Mouse (Mus musculus): ENCODE measurements around the gene Ank3. TPM values are rescaled to one million over a fixed set of nuclear protein-coding genes. Genes with fewer than 3 reads are reported as not detected.

Gene Ank3
- total and polyA plus RNA-seq, 2 experiments: 2.9 to 31.0 TPM

DNA sequence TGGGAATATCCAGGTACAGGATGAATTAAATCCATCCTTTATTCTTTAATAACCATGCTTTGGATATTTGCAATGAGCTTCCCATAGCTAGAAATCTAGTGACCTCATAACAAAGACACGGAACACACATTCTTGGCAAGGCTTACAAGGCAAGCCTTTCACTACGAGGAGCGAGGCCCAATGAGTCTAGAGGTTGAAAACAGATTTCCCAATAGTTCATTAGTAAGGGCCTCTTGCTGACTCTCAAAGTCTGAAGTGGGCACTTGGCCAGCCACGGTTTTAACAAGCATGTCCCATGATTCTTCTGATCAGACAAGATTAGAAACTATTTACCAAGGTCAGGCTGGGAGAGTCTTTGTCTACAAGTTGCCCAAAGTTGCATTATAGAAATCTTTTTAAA is 436.1 kb downstream of the Ank3 start:
- 26% methylated on average over 4 of the region's 4 CpGs for WGBS
- peak; percentile 44 for DNase-seq (ENCODE audit: extremely low read depth, low read depth, low spot score)

DNA sequence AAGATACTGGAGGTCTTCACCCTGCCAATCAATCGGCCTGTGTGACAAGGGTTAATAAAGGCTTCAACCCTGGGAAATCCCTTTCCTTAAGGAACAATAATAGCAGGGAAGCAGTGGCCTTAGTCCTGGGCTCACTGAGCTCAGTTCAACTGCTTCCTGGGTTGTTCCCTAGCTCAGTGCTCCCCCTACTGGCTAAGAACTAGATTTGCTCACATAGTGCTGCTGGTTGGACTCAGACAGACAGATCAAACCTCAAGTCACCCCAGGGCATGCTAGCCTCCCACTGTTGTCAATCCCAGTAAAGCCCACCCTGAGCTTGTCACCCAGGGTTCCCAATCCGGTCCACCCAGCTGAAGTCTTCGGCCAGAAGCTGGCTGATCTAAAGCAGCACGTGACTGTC is 447.2 kb downstream of the Ank3 start:
- 46% methylated on average over 4 of the region's 4 CpGs for WGBS
- H3K4me3 ChIP-seq (ENCODE audit: insufficient read depth, low read depth, low read length): no peak overlapping the region
- H3K27ac ChIP-seq (replicated peaks; ENCODE audit: insufficient read depth, low read depth, low read length): no peak overlapping the region
- no peaks in the 10 kb centered on the region for H3K36me3 ChIP-seq (ENCODE audit: control insufficient read depth, insufficient read depth, low read length)
- no peaks in the 10 kb centered on the region for H3K4me1 ChIP-seq (ENCODE audit: control insufficient read depth, insufficient read depth, low read length)
- H3K27me3 ChIP-seq (ENCODE audit: control insufficient read depth, insufficient read depth, low read length): no peaks in the 10 kb centered on the region
- no peak for TF ChIP-seq POLR2A (IDR thresholded peaks at IDR 0.05; ENCODE audit: extremely low read depth, insufficient read depth, low read length)
- TF ChIP-seq CTCF (IDR thresholded peaks at IDR 0.05; ENCODE audit: low read depth, low read length): peak; percentile 70
- peak; percentile 58 for DNase-seq (ENCODE audit: extremely low read depth, low read depth, low spot score)
- H3K9ac ChIP-seq (ENCODE audit: low read depth, low read length): no peak overlapping the region
- no peaks in the 10 kb centered on the region for H3K79me2 ChIP-seq (ENCODE audit: control insufficient read depth, insufficient read depth, low read length)

More for the DNA sequence above, 436.1 kb downstream of the Ank3 start:
- TF ChIP-seq POLR2A (IDR thresholded peaks at IDR 0.05; ENCODE audit: extremely low read depth, insufficient read depth, low read length) (no peak), CTCF (IDR thresholded peaks at IDR 0.05; ENCODE audit: low read depth, low read length) (no peak)
- no peaks in the 10 kb centered on the region for H3K36me3 ChIP-seq (ENCODE audit: control insufficient read depth, insufficient read depth, low read length)
- H3K27ac ChIP-seq (replicated peaks; ENCODE audit: insufficient read depth, low read depth, low read length): no peak overlapping the region
- no peaks in the 10 kb centered on the region for H3K79me2 ChIP-seq (ENCODE audit: control insufficient read depth, insufficient read depth, low read length)
- no peak overlapping the region for H3K4me3 ChIP-seq (ENCODE audit: insufficient read depth, low read depth, low read length)
- no peaks in the 10 kb centered on the region for H3K4me1 ChIP-seq (ENCODE audit: control insufficient read depth, insufficient read depth, low read length)
- no peaks in the 10 kb centered on the region for H3K27me3 ChIP-seq (ENCODE audit: control insufficient read depth, insufficient read depth, low read length)
- H3K9ac ChIP-seq (ENCODE audit: low read depth, low read length): no peak overlapping the region

DNA sequence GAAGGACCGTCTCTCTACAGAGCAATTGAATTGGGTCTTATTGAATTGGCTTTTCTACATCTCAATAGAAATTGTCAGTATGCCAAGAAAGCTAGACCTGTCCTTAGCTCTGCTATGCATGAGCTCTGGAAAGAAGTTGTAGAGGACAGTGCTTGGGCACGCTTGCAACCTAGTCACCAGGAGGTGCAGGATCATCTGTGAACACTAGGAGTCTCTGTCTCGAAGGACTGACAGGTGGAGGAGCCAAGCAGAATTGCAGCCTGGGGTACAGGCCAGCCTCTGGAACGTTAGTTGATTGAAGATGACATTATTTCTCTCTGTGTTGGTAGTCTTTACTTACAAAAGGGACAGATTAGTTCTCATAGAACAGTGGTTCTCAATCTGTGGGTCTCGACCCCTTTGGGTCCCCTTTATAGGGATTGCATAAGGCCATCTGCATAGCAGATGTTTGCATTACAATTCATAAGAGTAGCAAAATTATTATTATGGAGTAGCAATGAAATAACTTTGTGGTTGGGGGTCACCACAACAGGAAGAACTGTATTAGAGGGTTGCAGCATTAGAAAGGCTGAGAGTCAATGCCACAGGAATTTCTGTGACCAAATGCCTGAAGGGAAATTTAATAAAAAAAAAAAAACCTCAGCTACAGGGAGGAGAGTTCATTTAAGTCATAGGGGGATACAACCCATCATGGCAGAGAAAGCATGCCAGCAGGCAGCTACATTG is 454.0 kb downstream of the Ank3 start:
- H3K4me3 ChIP-seq (ENCODE audit: insufficient read depth, low read depth, low read length): no peak overlapping the region
- no peaks in the 10 kb centered on the region; the same call in 1 of the 2 replicates for H3K4me1 ChIP-seq (ENCODE audit: control insufficient read depth, insufficient read depth, low read length)
- no peaks in the 10 kb centered on the region for H3K36me3 ChIP-seq (ENCODE audit: control insufficient read depth, insufficient read depth, low read length)
- H3K27ac ChIP-seq (replicated peaks; ENCODE audit: insufficient read depth, low read depth, low read length): no peak overlapping the region
- no peak for TF ChIP-seq POLR2A (IDR thresholded peaks at IDR 0.05; ENCODE audit: extremely low read depth, insufficient read depth, low read length)
- TF ChIP-seq CTCF (IDR thresholded peaks at IDR 0.05; ENCODE audit: low read depth, low read length): peak; percentile 18; the same call in 1 of the 2 replicates
- DNase-seq (ENCODE audit: extremely low read depth, low read depth, low spot score): no peak
- no peak overlapping the region for H3K9ac ChIP-seq (ENCODE audit: low read depth, low read length)
- 77% methylated on average over 5 of the region's 5 CpGs for WGBS
- H3K79me2 ChIP-seq (ENCODE audit: control insufficient read depth, insufficient read depth, low read length): no peaks in the 10 kb centered on the region
- no peaks in the 10 kb centered on the region for H3K27me3 ChIP-seq (ENCODE audit: control insufficient read depth, insufficient read depth, low read length)

DNA sequence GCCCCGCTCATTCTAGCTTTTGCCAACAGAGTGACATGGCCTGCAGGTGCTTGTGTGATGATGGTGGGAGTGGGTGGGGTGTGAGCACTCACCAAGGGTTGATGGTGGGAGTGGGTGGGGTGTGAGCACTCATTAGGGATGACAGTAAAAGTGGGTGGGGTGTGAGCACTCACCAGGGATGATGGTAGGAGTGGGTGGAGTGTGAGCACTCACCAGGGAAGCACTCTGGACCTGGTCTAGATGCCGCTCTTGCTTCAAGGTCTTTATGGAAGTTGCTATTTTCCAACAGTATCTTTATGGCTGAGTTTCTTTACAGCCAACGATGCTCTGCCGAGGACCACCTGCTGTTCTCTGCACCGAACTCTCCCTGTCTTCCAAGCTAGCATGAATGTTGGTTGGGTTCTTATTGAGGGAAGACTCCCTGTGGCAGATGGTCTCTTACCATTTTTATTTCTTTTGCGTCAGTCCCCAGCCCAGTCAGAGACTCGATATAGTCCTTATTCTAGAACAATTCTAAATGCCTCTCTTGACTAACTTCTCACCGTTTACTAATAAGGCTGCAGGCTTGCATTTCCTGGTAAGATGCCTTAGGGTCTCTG is 456.1 kb downstream of the Ank3 start:
- Histone ChIP-seq H3K4me1 (ENCODE audit: control insufficient read depth, insufficient read depth, low read length) (peaks cover 2% of the 10 kb centered on the region; the same call in 1 of the 2 replicates), H3K4me3 (ENCODE audit: insufficient read depth, low read depth, low read length) (no peak overlapping the region), H3K27me3 (ENCODE audit: control insufficient read depth, insufficient read depth, low read length) (no peaks in the 10 kb centered on the region), H3K36me3 (ENCODE audit: control insufficient read depth, insufficient read depth, low read length) (no peaks in the 10 kb centered on the region), H3K27ac (replicated peaks; ENCODE audit: insufficient read depth, low read depth, low read length) (no peak overlapping the region), H3K9ac (ENCODE audit: low read depth, low read length) (no peak overlapping the region), H3K79me2 (ENCODE audit: control insufficient read depth, insufficient read depth, low read length) (no peaks in the 10 kb centered on the region)
- no peak for DNase-seq (ENCODE audit: extremely low read depth, low read depth, low spot score)
- no peak for TF ChIP-seq POLR2A (IDR thresholded peaks at IDR 0.05; ENCODE audit: extremely low read depth, insufficient read depth, low read length)
- TF ChIP-seq CTCF (IDR thresholded peaks at IDR 0.05; ENCODE audit: low read depth, low read length): no peak
- 95% methylated on average over 8 of the region's 8 CpGs for WGBS

DNA sequence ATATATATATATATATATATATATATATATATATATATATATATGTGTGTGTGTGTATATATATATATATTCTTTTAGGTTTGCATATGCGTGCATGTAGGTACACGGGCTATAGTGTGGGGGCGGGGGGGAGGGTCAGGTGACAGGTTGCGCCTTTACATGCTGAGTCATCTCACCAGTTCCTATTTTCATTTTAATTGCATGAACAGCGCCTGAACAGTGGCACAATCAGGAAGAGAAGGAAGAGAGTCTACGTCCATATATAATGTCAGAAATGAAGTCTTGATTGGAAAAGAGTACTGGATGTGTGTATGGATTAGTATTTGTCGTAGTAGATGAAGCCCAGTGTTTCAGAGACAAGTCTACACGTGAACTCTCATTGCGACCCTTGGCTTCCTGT is 459.4 kb downstream of the Ank3 start:
- no peak overlapping the region for H3K4me3 ChIP-seq (ENCODE audit: insufficient read depth, low read depth, low read length)
- WGBS: 89% methylated on average over 9 of the region's 9 CpGs
- DNase-seq (ENCODE audit: extremely low read depth, low read depth, low spot score): no peak
- H3K4me1 ChIP-seq (ENCODE audit: control insufficient read depth, insufficient read depth, low read length): peaks cover 2% of the 10 kb centered on the region; the same call in 1 of the 2 replicates
- no peaks in the 10 kb centered on the region for H3K79me2 ChIP-seq (ENCODE audit: control insufficient read depth, insufficient read depth, low read length)
- no peaks in the 10 kb centered on the region for H3K36me3 ChIP-seq (ENCODE audit: control insufficient read depth, insufficient read depth, low read length)
- TF ChIP-seq POLR2A (IDR thresholded peaks at IDR 0.05; ENCODE audit: extremely low read depth, insufficient read depth, low read length) (no peak), CTCF (IDR thresholded peaks at IDR 0.05; ENCODE audit: low read depth, low read length) (no peak)
- H3K9ac ChIP-seq (ENCODE audit: low read depth, low read length): no peak overlapping the region
- H3K27me3 ChIP-seq (ENCODE audit: control insufficient read depth, insufficient read depth, low read length): no peaks in the 10 kb centered on the region
- H3K27ac ChIP-seq (replicated peaks; ENCODE audit: insufficient read depth, low read depth, low read length): no peak overlapping the region

All from liver, adult 2 months (tissue).